ENCODE assay signal across 23 mouse cellular contexts in the genomic region with DNA sequence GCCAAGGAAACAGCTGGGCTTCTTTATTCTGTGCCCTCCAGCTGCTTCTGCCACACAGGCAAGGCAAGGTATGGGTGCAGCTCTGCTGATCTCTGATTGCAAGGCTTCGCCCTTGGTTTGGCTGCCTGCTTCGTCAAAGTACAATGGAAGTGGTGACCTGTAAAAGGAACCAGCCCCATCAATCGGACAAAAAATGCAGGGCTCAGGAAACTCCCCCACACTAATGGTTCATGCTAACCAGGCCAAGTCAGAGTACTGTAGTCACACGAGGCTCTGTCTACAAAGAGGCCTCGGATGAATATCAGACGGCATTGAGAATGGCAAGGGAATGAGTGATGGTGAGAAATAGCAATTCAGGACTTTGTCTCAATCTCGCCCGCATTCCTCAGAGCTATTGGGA.
A peak's percentile ranks its signal among the peaks of the same experiment; 100 is the strongest.
DNase-seq lines count a peak whose midpoint lies in the region; ATAC-seq lines count a peak whose summit lies in the region.
"Had no signal": no experiment of that assay in that cellular context is flagged by ENCODE, and none has a peak within 500 bp of the region (broad histone marks: within the 10 kb centered on the region; RNA-seq: fewer than 3 reads in every experiment).

No protein-coding gene starts in this region.

- H3K27me3 ChIP-seq in hindbrain, embryonic 13.5 days, result no peaks in the 10 kb centered on the region
- no peaks in the 10 kb centered on the region for H3K27me3 ChIP-seq in hindbrain, embryonic 11.5 days (ENCODE audit: control insufficient read depth, insufficient read depth, low read length)
- H3K27me3 ChIP-seq: CH12.LX; embryonic facial prominence, embryonic 12.5 days; forebrain, embryonic 13.5 days; forebrain, embryonic 15.5 days had no signal

- 45% methylated on average over 8 of the region's 8 CpGs for WGBS in hindbrain, embryonic 13.5 days
- WGBS in hindbrain, embryonic 11.5 days, result 54% methylated on average over 8 of the region's 8 CpGs

- H3K4me3 ChIP-seq in hindbrain, embryonic 13.5 days, result no peak overlapping the region
- no peak overlapping the region for H3K4me3 ChIP-seq in hindbrain, embryonic 11.5 days (ENCODE audit: low read depth, low read length)
- H3K4me3 ChIP-seq: embryonic facial prominence, embryonic 10.5 days; embryonic facial prominence, embryonic 12.5 days; forebrain, embryonic 13.5 days; forebrain, embryonic 15.5 days had no signal

- no peaks in the 10 kb centered on the region for H3K36me3 ChIP-seq in hindbrain, embryonic 13.5 days
- H3K36me3 ChIP-seq in hindbrain, embryonic 11.5 days (ENCODE audit: control insufficient read depth, insufficient read depth, low read length), result no peaks in the 10 kb centered on the region
- H3K36me3 ChIP-seq: embryonic facial prominence, embryonic 10.5 days; embryonic facial prominence, embryonic 12.5 days; forebrain, embryonic 15.5 days; G1E had no signal

- no peak for ATAC-seq in hindbrain, embryonic 13.5 days (ENCODE audit: low FRiP score)
- no peak for ATAC-seq in hindbrain, embryonic 11.5 days (ENCODE audit: low FRiP score)
- ATAC-seq in megakaryocyte-erythroid progenitor cell, adult 5-6 weeks (replicated peaks; ENCODE audit: low FRiP score, low TSS enrichment, poor library complexity, severe bottlenecking), result no peak
- ATAC-seq: activated CD4-positive, CD25-positive, alpha-beta regulatory T cell, adult 4 months; CD4-positive, CD25-positive, alpha-beta regulatory T cell, adult 4 months; forebrain, embryonic 13.5 days; forebrain, embryonic 15.5 days; forebrain, postnatal 0 days had no signal

- H3K27ac ChIP-seq in hindbrain, embryonic 13.5 days, result peak overlapping the region; percentile 30; the same call in 1 of the 2 replicates
- H3K27ac ChIP-seq in hindbrain, embryonic 11.5 days (ENCODE audit: low read depth, low read length), result no peak overlapping the region
- H3K27ac ChIP-seq: embryonic facial prominence, embryonic 10.5 days; embryonic facial prominence, embryonic 12.5 days; forebrain, embryonic 13.5 days; forebrain, embryonic 15.5 days had no signal

- H3K9me3 ChIP-seq in hindbrain, embryonic 13.5 days, result no peaks in the 10 kb centered on the region
- no peaks in the 10 kb centered on the region for H3K9me3 ChIP-seq in hindbrain, embryonic 11.5 days (ENCODE audit: control insufficient read depth, low read length)
- H3K9me3 ChIP-seq: embryonic facial prominence, embryonic 10.5 days; embryonic facial prominence, embryonic 12.5 days; forebrain, embryonic 13.5 days; forebrain, embryonic 15.5 days; G1E had no signal

- H3K4me1 ChIP-seq in hindbrain, embryonic 13.5 days (replicated peaks), result peaks cover 14% of the 10 kb centered on the region
- H3K4me1 ChIP-seq in hindbrain, embryonic 11.5 days (replicated peaks; ENCODE audit: control insufficient read depth, insufficient read depth, low read length), result no peaks in the 10 kb centered on the region
- H3K4me1 ChIP-seq: embryonic facial prominence, embryonic 12.5 days; forebrain, embryonic 13.5 days had no signal

- no peak overlapping the region for H3K4me2 ChIP-seq in hindbrain, embryonic 13.5 days
- no peak overlapping the region for H3K4me2 ChIP-seq in hindbrain, embryonic 11.5 days (replicated peaks; ENCODE audit: low read depth, low read length)
- H3K4me2 ChIP-seq: embryonic facial prominence, embryonic 12.5 days; forebrain, embryonic 13.5 days; forebrain, embryonic 15.5 days had no signal

- no peak for DNase-seq in hindbrain, embryonic 11.5 days (ENCODE audit: low spot score)
- DNase-seq in Muller cell, postnatal 12 days (ENCODE audit: inconsistent ontology term), result peak; percentile 69
- peak; percentile 38 for DNase-seq in retina, embryonic 14.5 days (ENCODE audit: low spot score)
- no peak for DNase-seq in adrenal gland, adult 8-10 months
- DNase-seq: adrenal gland, postnatal 10 days; adrenal gland, postnatal 25 days; B cell, adult 2 months; cerebellum, adult 11 months; cerebellum, adult 18-20 months; cerebellum, adult 8-10 months; cerebellum, adult 9-11 months; cerebellum, postnatal 25 days; forebrain, postnatal 0 days had no signal

- H3K9ac ChIP-seq in hindbrain, embryonic 13.5 days, result no peak overlapping the region
- H3K9ac ChIP-seq in hindbrain, embryonic 11.5 days (ENCODE audit: low read depth, low read length), result no peak overlapping the region
- H3K9ac ChIP-seq: embryonic facial prominence, embryonic 12.5 days; forebrain, embryonic 13.5 days; forebrain, embryonic 15.5 days; forebrain, postnatal 0 days had no signal

Comparison
In these comparisons a context has a peak if more than half of its experiments do, and no peak if none do; other contexts are left out.
1. DNase-seq: peak in Muller cell, postnatal 12 days (single experiment) and retina, embryonic 14.5 days (single experiment); none in hindbrain, embryonic 11.5 days (single experiment) and adrenal gland, adult 8-10 months (single experiment).